Mouse (Mus musculus) limb, embryonic 14.5 days (tissue): Measurements from ENCODE around the gene Zbtb12. TPM values are rescaled to one million over a fixed set of nuclear protein-coding genes. Genes with fewer than 3 reads are reported as not detected.

Experiments used
- ATAC-seq: fragments of 200-750 bp; cut with Nextera tagmentation; 2 replicates; pipeline ENCODE4 v1.8.0; 2017; ENCODE audit warnings: low read depth, moderate number of reproducible peaks, moderate TSS enrichment; ENCODE audit not compliant: low FRiP score
- DNase-seq: peaks from one replicate; pipeline ENCODE4 v3.0.0-alpha.2; 2015; ENCODE audit warnings: low spot score
- H3K27ac ChIP-seq: fragments of 300-500 bp; sonication (generic); replicated peaks from 2 replicates; pipeline ENCODE4 v1.5.1; 2014; ENCODE audit warnings: low read depth, mild to moderate bottlenecking, low read length, moderate library complexity, mixed read lengths
- H3K27me3 ChIP-seq: fragments of 300-500 bp; sonication (generic); 2 replicates; pipeline ENCODE4 v1.6.1; 2014; ENCODE audit warnings: low read length, mixed read lengths; ENCODE audit not compliant: control insufficient read depth, insufficient read depth
- H3K36me3 ChIP-seq: fragments of 300-500 bp; sonication (generic); 2 replicates; pipeline ENCODE4 v1.6.1; 2014; ENCODE audit warnings: mild to moderate bottlenecking, low read length, moderate library complexity, mixed read lengths; ENCODE audit not compliant: control insufficient read depth, insufficient read depth
- H3K4me1 ChIP-seq: fragments of 300-500 bp; sonication (generic); 2 replicates; pipeline ENCODE4 v1.6.1; 2014; ENCODE audit warnings: antibody characterized with exemption, low read length, mixed read lengths; ENCODE audit not compliant: control insufficient read depth, insufficient read depth
- H3K4me2 ChIP-seq: fragments of 300-500 bp; sonication (generic); replicated peaks from 2 replicates; pipeline ENCODE4 v1.6.1; 2014; ENCODE audit warnings: low read depth, mild to moderate bottlenecking, low read length, moderate library complexity; ENCODE audit not compliant: severe bottlenecking
- H3K4me3 ChIP-seq: fragments of 300-500 bp; sonication (generic); replicated peaks from 2 replicates; pipeline ENCODE4 v1.5.1; 2014; ENCODE audit warnings: low read length
- H3K9ac ChIP-seq: fragments of 300-500 bp; sonication (generic); 2 replicates; pipeline ENCODE4 v1.6.1; 2014; ENCODE audit warnings: mild to moderate bottlenecking, low read depth, low read length, moderate library complexity; ENCODE audit not compliant: severe bottlenecking
- H3K9me3 ChIP-seq: fragments of 300-500 bp; sonication (generic); 2 replicates; pipeline ENCODE4 v1.6.1; 2016; ENCODE audit warnings: low read length; ENCODE audit not compliant: control insufficient read depth
- POLR2A ChIP-seq: fragments of 200-500 bp; IDR thresholded peaks from 2 replicates; pipeline ENCODE4 v1.8.0; 2012; ENCODE audit warnings: inconsistent platforms, mild to moderate bottlenecking, moderate library complexity, borderline replicate concordance; ENCODE audit not compliant: insufficient read depth, insufficient read length; ENCODE audit errors: extremely low read depth
- WGBS: fragments of 180-500 bp; shearing (Covaris S2); extraction: QIAGEN DNeasy Blood & Tissue Kit; methylation state at CpG from one replicate; pipeline ENCODE4 v1.1.7; 2014; 5-methylcytosine and 5-hydroxymethylcytosine counted together
- polyA plus RNA-seq, 2 experiments: library from polyadenylated mRNA; depleted of rRNA in 1 of 2; stranded (reverse) in 1 of 2; unstranded in 1 of 2; fragments of >200 nt; fragmentation: Nextera tagmentation in 1 of 2; extraction: Ambion mirVana in 1 of 2; gene quantifications; 2 replicates each; pipeline versions ENCODE4 v1.2.1 to v1.2.3; 2012 to 2014

Gene Zbtb12
- polyA plus RNA-seq, 2 experiments = 1.5 to 44.3 TPM

DNA sequence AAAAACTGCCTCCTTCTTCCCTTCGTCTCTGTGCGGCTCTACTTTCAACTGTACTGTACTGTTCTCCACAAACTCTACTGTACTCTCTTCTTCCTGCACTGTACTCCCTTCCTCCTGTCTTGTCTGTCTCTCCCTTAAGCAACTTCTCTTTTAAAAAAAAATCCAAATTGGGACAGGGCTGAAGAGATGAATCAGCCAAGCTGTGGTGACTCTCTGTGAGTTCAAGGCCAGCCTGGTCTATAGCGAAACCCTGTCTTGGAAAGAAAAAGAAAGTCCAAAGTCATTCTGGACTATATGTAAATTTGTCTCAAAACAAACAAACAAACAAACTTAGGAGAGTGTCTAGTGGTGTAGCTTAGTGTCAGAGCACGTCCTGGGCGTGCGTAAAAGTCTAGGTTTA is 5.0 kb upstream of the Zbtb12 start:
- Histone ChIP-seq H3K27me3 (no peaks in the 10 kb centered on the region), H3K4me1 (no peaks in the 10 kb centered on the region; the same call in 1 of the 2 replicates), H3K36me3 (no peaks in the 10 kb centered on the region), H3K9me3 (no peaks in the 10 kb centered on the region), H3K27ac (no peak overlapping the region), H3K4me2 (no peak overlapping the region), H3K4me3 (no peak overlapping the region), H3K9ac (no peak overlapping the region)
- DNase-seq (no peak), ATAC-seq (no peak)
- WGBS = 90% methylated on average over 6 of the region's 6 CpGs
- no peak for TF ChIP-seq POLR2A

DNA sequence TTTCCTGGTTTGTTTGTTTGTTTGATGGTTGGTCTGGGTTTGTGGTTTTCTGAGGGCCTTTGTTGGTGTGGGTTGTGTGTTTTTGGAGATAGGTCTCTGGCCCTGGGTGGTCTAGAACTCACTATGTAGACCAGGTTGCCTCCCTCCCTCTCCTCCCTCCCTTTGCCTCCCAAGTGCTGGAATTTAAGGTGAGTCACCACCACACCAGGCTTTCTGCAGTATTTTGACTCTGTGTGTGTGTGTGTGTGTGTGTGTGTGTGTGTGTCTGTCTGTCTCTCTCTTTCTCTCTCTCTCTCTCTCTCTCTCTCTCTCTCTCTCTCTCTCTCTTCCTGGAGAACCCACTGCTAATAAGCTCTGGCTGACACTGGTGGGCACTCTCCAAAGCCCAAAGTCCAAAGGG is 1.9 kb downstream of the Zbtb12 start:
- Histone ChIP-seq H3K27me3 (no peaks in the 10 kb centered on the region), H3K36me3 (no peaks in the 10 kb centered on the region), H3K9me3 (no peaks in the 10 kb centered on the region), H3K4me3 (no peak overlapping the region), H3K27ac (no peak overlapping the region), H3K4me1 (peaks cover 6% of the 10 kb centered on the region; the same call in 1 of the 2 replicates), H3K4me2 (no peak overlapping the region), H3K9ac (no peak overlapping the region)
- ATAC-seq (no peak), DNase-seq (no peak)
- no peak for TF ChIP-seq POLR2A

DNA sequence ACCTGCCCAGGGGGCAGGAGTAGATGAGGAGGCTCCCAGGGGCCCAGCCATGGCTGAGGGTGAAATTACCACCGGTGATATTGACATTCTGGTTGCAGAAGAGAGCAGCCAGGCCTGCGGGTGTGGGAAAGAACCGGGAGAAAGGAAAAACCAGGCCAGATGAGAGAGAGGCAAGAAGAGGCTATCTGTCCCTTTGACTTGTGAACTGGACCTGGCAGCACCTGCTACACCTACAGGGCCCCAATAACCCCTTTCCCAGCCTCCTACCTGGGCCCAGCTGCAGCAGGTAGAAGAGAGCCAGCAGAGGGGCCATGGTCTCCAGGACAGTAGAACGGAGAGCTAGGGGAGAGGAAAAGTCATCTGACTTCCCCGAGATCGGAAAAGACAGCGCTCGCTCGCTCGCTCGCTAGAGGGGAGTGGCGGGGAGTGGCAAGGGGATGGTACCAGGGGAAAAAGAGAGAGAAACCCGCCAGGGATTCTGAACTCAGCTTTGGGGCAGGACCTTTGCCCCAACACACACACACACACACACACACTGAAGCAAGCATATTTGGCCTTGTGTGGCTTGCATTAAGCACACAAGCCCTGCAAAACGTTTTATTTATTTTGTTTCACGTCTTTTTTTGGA is 2.5 kb downstream of the Zbtb12 start, which contains the start of gene Gm20547:
TSS of gene Gm20547 (minus strand) at position 360 of the 628 bp plus-strand sequence.
- Histone ChIP-seq H3K4me2 (no peak within 1 kb of the TSS), H3K9ac (no peak within 1 kb of the TSS), H3K27me3 (no peaks in the 10 kb centered on the region), H3K4me1 (peaks cover 6% of the 10 kb centered on the region; the same call in 1 of the 2 replicates), H3K36me3 (no peaks in the 10 kb centered on the region), H3K9me3 (no peaks in the 10 kb centered on the region), H3K4me3 (no peak within 1 kb of the TSS), H3K27ac (no peak within 1 kb of the TSS)
- ATAC-seq = no peak
- no peak for TF ChIP-seq POLR2A
- DNase-seq = no peak
- WGBS = 10% methylated on average over 15 of the region's 15 CpGs

DNA sequence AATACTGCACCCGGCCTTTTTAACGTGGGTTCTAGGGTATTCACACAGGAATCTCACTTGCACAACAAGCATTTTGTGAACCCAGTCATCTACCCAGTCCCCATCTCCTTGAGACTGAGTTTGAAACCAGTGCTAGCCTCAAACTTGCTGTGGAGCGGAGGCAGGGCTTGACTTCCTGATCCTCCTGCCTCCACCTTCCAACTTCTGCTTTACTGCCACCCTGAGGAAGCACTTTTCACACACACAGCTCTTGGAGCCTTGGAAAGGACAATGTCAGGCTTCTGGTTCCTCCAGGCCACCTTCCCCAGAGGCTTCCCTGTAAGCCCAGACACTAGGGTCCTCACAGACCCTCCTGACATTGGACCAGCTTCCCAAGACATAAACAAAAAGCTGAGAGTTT is 4.0 kb downstream of the Zbtb12 start:
- Histone ChIP-seq H3K27ac (no peak overlapping the region), H3K9ac (no peak overlapping the region), H3K4me3 (no peak overlapping the region), H3K4me1 (peaks cover 6% of the 10 kb centered on the region; the same call in 1 of the 2 replicates), H3K27me3 (no peaks in the 10 kb centered on the region), H3K36me3 (no peaks in the 10 kb centered on the region), H3K9me3 (no peaks in the 10 kb centered on the region), H3K4me2 (no peak overlapping the region)
- ATAC-seq = no peak
- no peak for DNase-seq
- TF ChIP-seq POLR2A = no peak
- 64% methylated on average over 3 of the region's 3 CpGs for WGBS

DNA sequence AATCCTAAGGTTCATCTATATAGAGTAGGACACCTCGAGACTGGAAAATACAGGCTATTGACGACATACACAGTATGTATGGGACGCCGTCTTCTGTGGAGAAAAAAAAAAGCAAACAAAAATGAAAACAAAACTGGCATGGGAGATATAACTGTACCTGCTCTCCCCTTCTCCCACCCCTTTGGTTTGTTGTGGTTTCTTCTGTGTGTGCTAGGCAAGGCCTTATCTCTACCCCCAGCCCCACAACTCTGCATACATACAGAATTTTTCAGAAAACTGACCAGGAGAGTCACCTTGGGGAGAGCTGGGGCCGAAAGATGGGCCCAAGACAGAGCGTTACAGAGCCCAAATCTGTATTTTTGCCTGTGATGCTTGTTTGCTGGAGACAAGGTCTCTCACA is 5.4 kb downstream of the Zbtb12 start:
- Histone ChIP-seq H3K4me3 (no peak overlapping the region), H3K9me3 (no peaks in the 10 kb centered on the region), H3K4me2 (no peak overlapping the region), H3K27ac (no peak overlapping the region), H3K36me3 (no peaks in the 10 kb centered on the region), H3K27me3 (no peaks in the 10 kb centered on the region), H3K9ac (no peak overlapping the region), H3K4me1 (peaks cover 6% of the 10 kb centered on the region; the same call in 1 of the 2 replicates)
- DNase-seq (no peak), ATAC-seq (no peak)
- WGBS = 91% methylated on average over 6 of the region's 6 CpGs
- TF ChIP-seq POLR2A = no peak
